Mouse (Mus musculus) limb, embryonic 11.5 days (tissue): ENCODE measurements around the gene Sbno2. TPM values are rescaled to one million over a fixed set of nuclear protein-coding genes. Genes with fewer than 3 reads are reported as not detected.

Source experiments
- ATAC-seq: fragments of 200-750 bp; cut with Nextera tagmentation; 2 replicates; pipeline ENCODE4 v1.8.0; 2017; ENCODE audit warnings: low read depth; ENCODE audit not compliant: insufficient number of reproducible peaks, low FRiP score, low TSS enrichment
- DNase-seq: peaks from one replicate; pipeline ENCODE4 v3.0.0-alpha.2; 2015; ENCODE audit warnings: low spot score
- H3K27ac ChIP-seq: fragments of 300-500 bp; sonication (generic); replicated peaks from 2 replicates; pipeline ENCODE4 v1.5.1; 2014; ENCODE audit warnings: low read depth, mild to moderate bottlenecking, low read length
- H3K27me3 ChIP-seq: fragments of 300-500 bp; sonication (generic); 2 replicates; pipeline ENCODE4 v1.6.1; 2014; ENCODE audit warnings: mild to moderate bottlenecking, low read length, mixed read lengths; ENCODE audit not compliant: control insufficient read depth, insufficient read depth
- H3K36me3 ChIP-seq: fragments of 300-500 bp; sonication (generic); 2 replicates; pipeline ENCODE4 v1.6.1; 2014; ENCODE audit warnings: mild to moderate bottlenecking, low read length, moderate library complexity, mixed read lengths; ENCODE audit not compliant: control insufficient read depth, insufficient read depth
- H3K4me1 ChIP-seq: fragments of 300-500 bp; sonication (generic); 2 replicates; pipeline ENCODE4 v1.6.1; 2014; ENCODE audit warnings: low read length, mixed read lengths; ENCODE audit not compliant: control insufficient read depth, insufficient read depth
- H3K4me2 ChIP-seq: fragments of 300-500 bp; sonication (generic); 2 replicates; pipeline ENCODE4 v1.6.1; 2014; ENCODE audit warnings: low read depth, mild to moderate bottlenecking, moderate library complexity; ENCODE audit not compliant: severe bottlenecking
- H3K4me3 ChIP-seq: fragments of 300-500 bp; sonication (generic); 2 replicates; pipeline ENCODE4 v1.5.1; 2014; ENCODE audit warnings: low read depth, low read length
- H3K9ac ChIP-seq: fragments of 300-500 bp; sonication (generic); 2 replicates; pipeline ENCODE4 v1.6.1; 2014; ENCODE audit warnings: mild to moderate bottlenecking, low read length
- H3K9me3 ChIP-seq: fragments of 300-500 bp; sonication (generic); 2 replicates; pipeline ENCODE4 v1.6.1; 2016; ENCODE audit warnings: low read length; ENCODE audit not compliant: control insufficient read depth
- WGBS: fragments of 180-500 bp; shearing (Covaris S2); extraction: QIAGEN DNeasy Blood & Tissue Kit; methylation state at CpG from one replicate; pipeline ENCODE4 v1.1.7; 2014; 5-methylcytosine and 5-hydroxymethylcytosine counted together
- polyA plus RNA-seq: library from polyadenylated mRNA; unstranded; fragments of >200 nt; fragmentation: Nextera tagmentation; extraction: Ambion mirVana; gene quantifications from 2 replicates; pipeline ENCODE4 v1.2.1, GENCODE M21; 2014

Sbno2 gene
- polyA plus RNA-seq, 1 experiment from 2014 or later = 8.1 TPM

DNA sequence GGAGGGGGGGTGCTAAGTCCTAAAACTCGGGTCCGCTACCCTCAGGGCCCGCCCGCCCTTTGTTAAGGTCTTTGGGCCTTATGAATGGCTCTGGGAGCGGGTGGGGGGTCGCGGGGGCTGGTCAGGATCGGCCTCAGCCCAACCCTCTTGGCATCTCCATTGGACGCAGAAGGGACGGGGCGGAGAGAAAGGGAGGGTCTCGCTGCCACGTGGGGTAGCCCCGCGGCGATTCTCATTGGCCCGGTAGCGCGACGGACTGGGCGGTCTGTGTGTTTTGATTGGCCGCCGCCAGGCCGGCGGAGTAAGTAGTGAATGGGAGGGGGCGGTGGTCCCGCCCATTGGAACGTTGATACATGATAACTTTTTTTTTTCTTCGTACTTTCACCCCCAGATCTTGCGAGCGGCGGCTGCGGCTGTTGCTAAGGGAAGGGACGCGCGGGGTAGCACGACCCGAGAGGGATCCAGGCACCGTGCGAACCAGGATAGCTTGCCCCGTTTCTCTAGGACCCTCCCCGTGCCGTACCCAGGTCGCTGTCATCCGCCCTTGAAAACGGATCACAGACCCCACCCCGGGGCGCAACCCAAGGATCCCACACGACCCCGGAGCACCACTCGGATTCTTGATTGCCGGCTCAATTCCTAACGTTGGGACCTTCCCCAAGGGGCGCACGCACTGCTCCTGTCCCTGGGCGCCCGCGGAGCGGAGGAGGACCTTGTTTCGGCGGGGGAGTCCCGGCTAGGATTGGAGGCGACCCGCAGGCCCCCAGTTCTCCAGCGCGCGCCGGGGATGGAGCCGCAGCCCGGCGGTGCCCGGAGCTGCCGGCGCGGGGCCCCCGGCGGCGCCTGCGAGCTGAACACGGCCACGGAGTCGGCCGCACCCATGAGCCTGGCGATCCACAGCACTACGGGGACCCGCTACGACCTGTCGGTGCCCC is 44.2 kb upstream of the Sbno2 start:
- H3K9ac ChIP-seq = peak overlapping the region; percentile 100
- ATAC-seq = peak; percentile 72
- peaks cover 38% of the 10 kb centered on the region for H3K36me3 ChIP-seq
- H3K4me3 ChIP-seq = peak overlapping the region; percentile 99
- peak overlapping the region; percentile 95 for H3K4me2 ChIP-seq
- peak overlapping the region; percentile 99 for H3K27ac ChIP-seq
- H3K4me1 ChIP-seq = peaks cover 37% of the 10 kb centered on the region
- no peaks in the 10 kb centered on the region for H3K27me3 ChIP-seq
- under 1% methylated on average over 81 of the region's 88 CpGs for WGBS
- no peaks in the 10 kb centered on the region for H3K9me3 ChIP-seq
- DNase-seq = peak; percentile 99

DNA sequence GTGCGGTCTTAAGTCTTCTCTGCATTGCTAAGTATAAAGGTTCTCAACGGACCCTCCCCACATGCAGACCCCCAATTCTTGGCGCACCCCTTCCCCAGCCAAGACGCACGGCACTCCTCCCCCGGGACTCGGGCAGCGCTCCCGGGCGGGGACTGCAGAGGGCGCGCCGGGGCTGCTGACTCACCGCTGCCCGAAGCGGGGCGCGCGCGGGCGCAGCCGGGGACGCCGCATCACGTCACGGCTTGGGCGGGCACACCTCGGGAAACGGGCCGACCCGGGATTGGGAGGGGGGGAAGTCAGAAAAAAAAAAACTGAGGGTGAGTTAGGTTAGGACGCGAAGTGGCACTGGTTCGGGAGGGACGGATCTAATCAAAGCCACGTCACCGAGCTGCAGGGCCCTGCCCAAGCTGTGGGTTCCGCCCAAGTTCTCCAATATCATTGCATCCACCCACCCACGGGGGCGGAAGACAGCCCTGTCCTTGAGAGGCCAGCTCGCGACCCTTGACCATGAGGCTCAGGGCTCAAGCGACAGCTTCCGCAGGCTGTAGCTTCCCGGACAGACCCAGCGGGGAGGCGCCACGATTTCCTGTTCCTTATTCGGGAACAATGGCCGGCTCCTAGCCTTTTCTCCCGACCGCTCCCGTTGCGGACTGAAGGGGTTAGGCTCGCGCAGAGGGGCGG is 43.4 kb upstream of the Sbno2 start:
- H3K4me2 ChIP-seq = peak overlapping the region; percentile 59
- peak overlapping the region; percentile 99 for H3K4me3 ChIP-seq
- under 1% methylated on average over 56 of the region's 57 CpGs for WGBS
- no peaks in the 10 kb centered on the region for H3K27me3 ChIP-seq
- H3K27ac ChIP-seq = peak overlapping the region; percentile 99
- H3K9ac ChIP-seq = peak overlapping the region; percentile 95
- ATAC-seq (peak; percentile 19), DNase-seq (peak; percentile 95)
- no peaks in the 10 kb centered on the region for H3K9me3 ChIP-seq
- H3K4me1 ChIP-seq = peaks cover 30% of the 10 kb centered on the region
- H3K36me3 ChIP-seq = peaks cover 37% of the 10 kb centered on the region

DNA sequence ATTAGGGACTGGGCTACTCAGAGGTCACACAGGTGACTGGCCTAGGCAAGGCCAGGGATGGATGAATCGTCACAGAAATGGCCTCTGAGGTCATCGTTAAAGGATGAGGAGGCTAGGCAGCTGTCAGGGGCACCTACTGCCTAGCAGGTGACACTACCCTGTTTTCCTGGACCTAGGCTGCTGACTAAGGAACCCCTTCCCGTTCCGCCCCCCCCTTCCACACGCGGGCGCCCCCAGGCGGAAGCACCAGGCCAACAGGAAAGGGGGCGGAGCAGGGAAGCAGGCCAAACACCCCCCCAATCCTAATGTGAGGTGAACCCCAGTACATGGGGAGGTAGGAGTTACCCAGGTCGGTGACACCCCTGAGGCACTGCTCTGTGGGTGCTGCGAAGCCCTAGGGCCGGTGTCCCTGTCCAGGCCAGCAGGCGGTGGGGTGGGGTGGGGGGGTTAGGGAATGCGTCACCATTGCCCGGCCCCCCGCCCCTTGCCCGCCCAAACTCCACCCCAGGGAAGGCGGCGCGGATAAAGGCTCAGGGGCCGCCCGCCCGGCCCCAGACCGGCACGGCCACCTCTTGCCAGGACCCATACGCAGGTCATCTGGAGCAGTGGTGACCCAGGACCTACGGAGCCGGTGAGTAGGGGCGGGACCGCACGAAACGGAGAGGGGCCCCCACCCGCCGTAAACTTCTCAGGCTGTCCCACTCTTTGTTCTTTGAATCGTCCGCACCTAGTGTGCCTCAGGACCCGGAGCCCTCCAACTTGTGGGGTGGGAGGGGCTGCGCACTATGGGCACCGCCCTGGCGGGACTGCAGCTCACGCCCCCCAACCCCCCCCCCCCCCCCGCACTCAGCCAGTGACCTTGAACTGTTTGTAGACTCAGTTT is 42.6 kb upstream of the Sbno2 start, which contains the start of gene Midn:
TSS of gene Midn (plus strand) at position 554 of the 883 bp plus-strand sequence.
- peaks cover 23% of the 10 kb centered on the region for H3K4me1 ChIP-seq
- 1% methylated on average over 32 of the region's 42 CpGs for WGBS
- peak; percentile 48 for ATAC-seq
- no peaks in the 10 kb centered on the region for H3K27me3 ChIP-seq
- peak; percentile 82 for DNase-seq
- H3K27ac ChIP-seq = peak within 1 kb of the TSS; percentile 99
- peak within 1 kb of the TSS; percentile 59 for H3K4me2 ChIP-seq
- H3K4me3 ChIP-seq = peak within 1 kb of the TSS; percentile 99
- peaks cover 29% of the 10 kb centered on the region for H3K36me3 ChIP-seq
- H3K9ac ChIP-seq = peak within 1 kb of the TSS; percentile 95
- no peaks in the 10 kb centered on the region for H3K9me3 ChIP-seq

GRCm38 (mm10) chr10:80147146-80147718 is 41.9 kb upstream of the Sbno2 start:
- whole genome bisulfite sequencing = 77% methylated on average over 5 of the region's 5 CpGs
- no peak for DNase-seq
- H3K27ac ChIP-seq = no peak overlapping the region; the same call in 1 of the 2 replicates
- H3K4me1 ChIP-seq = peaks cover 18% of the 10 kb centered on the region
- no peak for ATAC-seq
- H3K4me3 ChIP-seq = peak overlapping the region; percentile 99; the same call in 1 of the 2 replicates
- no peaks in the 10 kb centered on the region for H3K9me3 ChIP-seq
- H3K36me3 ChIP-seq = peaks cover 22% of the 10 kb centered on the region
- no peaks in the 10 kb centered on the region for H3K27me3 ChIP-seq
- H3K9ac ChIP-seq = no peak overlapping the region
- H3K4me2 ChIP-seq = peak overlapping the region; percentile 59; the same call in 1 of the 2 replicates

- Histone ChIP-seq H3K27me3 (no peaks in the 10 kb centered on the region), H3K36me3 (peaks cover 21% of the 10 kb centered on the region), H3K4me1 (peaks cover 14% of the 10 kb centered on the region; the same call in 1 of the 2 replicates), H3K9me3 (no peaks in the 10 kb centered on the region), H3K4me2 (no peak overlapping the region; the same call in 1 of the 2 replicates), H3K9ac (no peak overlapping the region), H3K27ac (no peak overlapping the region; the same call in 1 of the 2 replicates), H3K4me3 (0 out of 2 replicates have a peak overlapping the region, but pooled peaks have one; percentile 3)
- DNase-seq (no peak), ATAC-seq (no peak)
- WGBS = 71% methylated on average over 4 of the region's 4 CpGs
Observed at GRCm38 (mm10) chr10:80146568-80147011, 41.2 kb upstream of the Sbno2 start.

- WGBS = 88% methylated on average over 6 of the region's 6 CpGs
- no peaks in the 10 kb centered on the region for H3K9me3 ChIP-seq
- no peak overlapping the region for H3K27ac ChIP-seq
- H3K9ac ChIP-seq = no peak overlapping the region
- no peak overlapping the region for H3K4me2 ChIP-seq
- H3K36me3 ChIP-seq = peaks cover 20% of the 10 kb centered on the region
- peaks cover 14% of the 10 kb centered on the region; the same call in 1 of the 2 replicates for H3K4me1 ChIP-seq
- H3K4me3 ChIP-seq = peak overlapping the region; percentile 5; the same call in 1 of the 2 replicates
- H3K27me3 ChIP-seq = no peaks in the 10 kb centered on the region
- ATAC-seq = no peak
- DNase-seq = no peak
Observed at GRCm38 (mm10) chr10:80145896-80146295, 40.5 kb upstream of the Sbno2 start.

- H3K4me2 ChIP-seq = no peak overlapping the region
Observed at GRCm38 (mm10) chr10:80144864-80145838, 39.8 kb upstream of the Sbno2 start.

More at GRCm38 (mm10) chr10:80144864-80145838, 39.8 kb upstream of the Sbno2 start:
- Histone ChIP-seq H3K36me3 (peaks cover 20% of the 10 kb centered on the region), H3K27ac (no peak overlapping the region), H3K9me3 (no peaks in the 10 kb centered on the region), H3K4me3 (no peak overlapping the region), H3K4me1 (peaks cover 16% of the 10 kb centered on the region; the same call in 1 of the 2 replicates), H3K27me3 (no peaks in the 10 kb centered on the region), H3K9ac (no peak overlapping the region)
- DNase-seq = peak; percentile 83
- no peak for ATAC-seq
- 79% methylated on average over 20 of the region's 20 CpGs for WGBS
